Comparison of ENCODE assay signal across 8 mouse cellular contexts in the genomic region with DNA sequence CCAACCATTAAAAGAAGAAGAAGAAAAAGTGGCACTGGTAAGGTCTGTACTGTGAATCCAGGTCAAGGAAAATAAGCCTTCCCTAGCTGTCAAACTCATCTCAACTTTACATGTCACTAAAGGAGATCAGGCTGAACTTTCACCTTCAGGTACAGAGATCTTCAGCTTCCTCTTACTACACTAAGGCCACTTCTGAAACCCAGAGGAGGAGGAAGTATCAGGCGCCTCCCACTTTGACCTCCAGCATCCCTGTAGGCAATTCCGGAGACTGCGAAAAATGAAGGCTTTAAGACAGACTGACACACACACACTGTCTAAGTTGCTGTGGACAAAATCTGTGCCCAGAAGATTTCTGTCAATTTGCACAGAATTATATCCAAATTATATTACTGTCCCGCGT. TPM values are rescaled to one million over a fixed set of nuclear protein-coding genes. Genes with fewer than 3 reads are reported as not detected.
A peak's percentile ranks its signal among the peaks of the same experiment; 100 is the strongest.
DNase-seq lines count a peak whose midpoint lies in the region; ATAC-seq and TF ChIP-seq lines count a peak whose summit lies in the region.

No protein-coding gene starts in this region.

- H3K4me2 ChIP-seq in lung, embryonic 15.5 days: peak overlapping the region; percentile 70

- TF ChIP-seq EP300 in heart, adult 2 months (IDR thresholded peaks at IDR 0.05; ENCODE audit: insufficient read depth, low read depth, low read length): no peak

- TF ChIP-seq CTCF in E14TG2a.4 (conservative IDR thresholded peaks at IDR 0.05; ENCODE audit: low read length): no peak
- no peak for TF ChIP-seq CTCF in brain, embryonic 14.5 days (IDR thresholded peaks at IDR 0.05; ENCODE audit: borderline replicate concordance, extremely low read depth, insufficient read depth, insufficient read length)
- TF ChIP-seq CTCF in heart, adult 2 months (IDR thresholded peaks at IDR 0.05): no peak
- no peak for TF ChIP-seq CTCF in kidney, adult 2 months (conservative IDR thresholded peaks at IDR 0.05; ENCODE audit: insufficient read depth, insufficient read length, low read depth, low read length)

- peak overlapping the region; percentile 89 for H3K4me3 ChIP-seq in E14TG2a.4 (replicated peaks; ENCODE audit: low read length)
- H3K4me3 ChIP-seq in heart, adult 2 months: peak overlapping the region; percentile 88
- H3K4me3 ChIP-seq in kidney, adult 2 months (ENCODE audit: insufficient read depth, low read depth, low read length): peak overlapping the region; percentile 74
- peak overlapping the region; percentile 88 for H3K4me3 ChIP-seq in lung, embryonic 15.5 days

- no peaks in the 10 kb centered on the region for H3K36me3 ChIP-seq in E14TG2a.4 (ENCODE audit: insufficient read depth, low read length)
- no peaks in the 10 kb centered on the region; the same call in 1 of the 2 replicates for H3K36me3 ChIP-seq in heart, adult 2 months (ENCODE audit: control insufficient read depth, insufficient read depth, low read length)
- no peaks in the 10 kb centered on the region for H3K36me3 ChIP-seq in kidney, adult 2 months (ENCODE audit: control insufficient read depth, insufficient read depth, low read length)
- no peaks in the 10 kb centered on the region; the same call in 1 of the 2 replicates for H3K36me3 ChIP-seq in lung, embryonic 15.5 days

- no peak for TF ChIP-seq POLR2A in brain, embryonic 14.5 days (IDR thresholded peaks at IDR 0.05; ENCODE audit: borderline replicate concordance, extremely low read depth, insufficient read depth, insufficient read length, poor library complexity, severe bottlenecking)
- TF ChIP-seq POLR2A in heart, adult 2 months (IDR thresholded peaks at IDR 0.05; ENCODE audit: insufficient read depth, low read depth, low read length): no peak
- TF ChIP-seq POLR2A in kidney, adult 2 months (IDR thresholded peaks at IDR 0.05; ENCODE audit: low read depth, low read length): no peak

- no peaks in the 10 kb centered on the region for H3K9me3 ChIP-seq in E14TG2a.4 (ENCODE audit: low read length)
- H3K9me3 ChIP-seq in lung, embryonic 15.5 days: no peaks in the 10 kb centered on the region

- H3K27me3 ChIP-seq in E14TG2a.4 (ENCODE audit: insufficient read depth, low read length): no peaks in the 10 kb centered on the region
- no peaks in the 10 kb centered on the region for H3K27me3 ChIP-seq in heart, adult 2 months (ENCODE audit: control insufficient read depth, insufficient read depth, low read length)
- H3K27me3 ChIP-seq in kidney, adult 2 months (replicated peaks; ENCODE audit: control insufficient read depth, insufficient read depth, low read length): no peaks in the 10 kb centered on the region
- H3K27me3 ChIP-seq in lung, embryonic 15.5 days: no peaks in the 10 kb centered on the region

- under 1% methylated on average over 5 of the region's 5 CpGs for WGBS in heart, adult 2 months
- WGBS in kidney, adult 2 months: 0% methylated on average over 5 of the region's 5 CpGs
- WGBS in lung, embryonic 15.5 days: under 1% methylated on average over 5 of the region's 5 CpGs

- intact Hi-C loops in heart, adult 2 months (cut with DNase I): loop anchor here (2.0 to 10.0 kb wide), 3 partner anchors 129 to 677 kb away; a partner anchor contains a TSS

- peaks cover 19% of the 10 kb centered on the region for H3K4me1 ChIP-seq in E14TG2a.4 (replicated peaks; ENCODE audit: low read depth, low read length)
- H3K4me1 ChIP-seq in heart, adult 2 months (ENCODE audit: control insufficient read depth, insufficient read depth, low read length): peaks cover 2% of the 10 kb centered on the region
- peaks cover 3% of the 10 kb centered on the region; the same call in 1 of the 2 replicates for H3K4me1 ChIP-seq in kidney, adult 2 months (ENCODE audit: control insufficient read depth, insufficient read depth, low read length)
- peaks cover 5% of the 10 kb centered on the region; the same call in 1 of the 2 replicates for H3K4me1 ChIP-seq in lung, embryonic 15.5 days

- H3K79me2 ChIP-seq in heart, adult 2 months (replicated peaks; ENCODE audit: control insufficient read depth, insufficient read depth, low read length): 0 out of 2 replicates have a peak, but pooled peaks cover 2% of the 10 kb centered on the region

- DNase-seq in brain, embryonic 14.5 days (ENCODE audit: low read depth): peak; percentile 11
- DNase-seq in heart, adult 2 months: peak in 1 of 2 experiments; percentile 36
- DNase-seq in kidney, adult 2 months: peak; percentile 58
- peak; percentile 35 for DNase-seq in retina, embryonic 14.5 days (ENCODE audit: low spot score)
- DNase-seq in layer of hippocampus, postnatal 25 days (ENCODE audit: extremely low spot score in 1 of 2, low spot score in 1 of 2): no peak
- DNase-seq in adrenal gland, postnatal 4 days (ENCODE audit: low spot score in 2 of 2): no peak

- ATAC-seq in lung, embryonic 15.5 days (ENCODE audit: borderline replicate concordance, extremely low read depth, low FRiP score, low TSS enrichment): no peak

- H3K27ac ChIP-seq in heart, adult 2 months: peak overlapping the region; percentile 70
- peak overlapping the region; percentile 30; the same call in 1 of the 2 replicates for H3K27ac ChIP-seq in kidney, adult 2 months (ENCODE audit: insufficient read depth, low read depth, low read length)
- peak overlapping the region; percentile 92 for H3K27ac ChIP-seq in lung, embryonic 15.5 days

- peak overlapping the region; percentile 90 for H3K9ac ChIP-seq in heart, adult 2 months (ENCODE audit: low read depth, low read length)
- peak overlapping the region; percentile 90 for H3K9ac ChIP-seq in lung, embryonic 15.5 days

RNA-seq across cellular contexts. Expression of a gene that starts 0.8 kb away (rescaled TPM):
- 21.6 and 22.8 TPM in 2 replicates for polyA plus RNA-seq in brain, embryonic 14.5 days (2012; rRNA removed)
- 10 to 100 TPM; 15.3 to 15.4 TPM for total RNA-seq in heart, adult 2 months (2021)
- polyA plus RNA-seq in heart, adult 2 months (2012; rRNA removed): 7.9 and 13.0 TPM in 2 replicates
- polyA plus RNA-seq in kidney, adult 2 months (2012; rRNA removed): 15.0 and 15.6 TPM in 2 replicates
- polyA plus RNA-seq in lung, embryonic 15.5 days (2015; fragmentation: Nextera tagmentation; extraction: Ambion mirVana): 63.0 and 64.8 TPM in 2 replicates
- total RNA-seq in layer of hippocampus, postnatal 25 days (2021): 10 to 100 TPM; 43.1 to 46.3 TPM
- total RNA-seq in adrenal gland, postnatal 4 days (2021): 10 to 100 TPM; 47.4 to 49.1 TPM

RNA-seq across cellular contexts. Expression of a gene that starts 25.9 kb away (rescaled TPM):
- not detected in 2 replicates for polyA plus RNA-seq in brain, embryonic 14.5 days (2012; rRNA removed)
- not detected for total RNA-seq in heart, adult 2 months (2021)
- polyA plus RNA-seq in heart, adult 2 months (2012; rRNA removed): not detected in 2 replicates
- not detected in 2 replicates for polyA plus RNA-seq in kidney, adult 2 months (2012; rRNA removed)
- polyA plus RNA-seq in lung, embryonic 15.5 days (2015; fragmentation: Nextera tagmentation; extraction: Ambion mirVana): not detected in 2 replicates
- total RNA-seq in layer of hippocampus, postnatal 25 days (2021): not detected
- not detected for total RNA-seq in adrenal gland, postnatal 4 days (2021)

RNA-seq across cellular contexts. Expression of a gene that starts 38.1 kb away (rescaled TPM):
- not detected in 2 replicates for polyA plus RNA-seq in brain, embryonic 14.5 days (2012; rRNA removed)
- total RNA-seq in heart, adult 2 months (2021): not detected
- polyA plus RNA-seq in heart, adult 2 months (2012; rRNA removed): not detected in 2 replicates
- not detected in 2 replicates for polyA plus RNA-seq in kidney, adult 2 months (2012; rRNA removed)
- not detected in 2 replicates for polyA plus RNA-seq in lung, embryonic 15.5 days (2015; fragmentation: Nextera tagmentation; extraction: Ambion mirVana)
- not detected for total RNA-seq in layer of hippocampus, postnatal 25 days (2021)
- total RNA-seq in adrenal gland, postnatal 4 days (2021): not detected

RNA-seq across cellular contexts. Expression of a gene that starts 59.4 kb away (rescaled TPM):
- not detected in 2 replicates for polyA plus RNA-seq in brain, embryonic 14.5 days (2012; rRNA removed)
- total RNA-seq in heart, adult 2 months (2021): not detected
- not detected in 2 replicates for polyA plus RNA-seq in heart, adult 2 months (2012; rRNA removed)
- not detected in 2 replicates for polyA plus RNA-seq in kidney, adult 2 months (2012; rRNA removed)
- not detected in 2 replicates for polyA plus RNA-seq in lung, embryonic 15.5 days (2015; fragmentation: Nextera tagmentation; extraction: Ambion mirVana)
- not detected for total RNA-seq in layer of hippocampus, postnatal 25 days (2021)
- not detected for total RNA-seq in adrenal gland, postnatal 4 days (2021)

Comparison
In these comparisons a context has a peak if more than half of its experiments do, and no peak if none do; other contexts are left out.
1. DNase-seq: peak in brain, embryonic 14.5 days (single experiment), kidney, adult 2 months (single experiment) and retina, embryonic 14.5 days (single experiment); none in layer of hippocampus, postnatal 25 days (0 of 2) and adrenal gland, postnatal 4 days (0 of 2).
2. H3K27ac ChIP-seq: peak in every context shown above with its lines; median percentile 92 in lung, embryonic 15.5 days; 70 in heart, adult 2 months; 30 in kidney, adult 2 months.
3. Peak in every context shown above with its lines, with median percentiles within 50 percentile points of each other: H3K4me3 ChIP-seq.